Mouse (Mus musculus) stomach, postnatal 0 days (tissue): Measurements from ENCODE around the gene Cpne1.

Experiments
- CTCF ChIP-seq: IDR thresholded peaks from 2 replicates; pipeline ENCODE4 v1.5.1; 2016; ENCODE audit warnings: antibody characterized with exemption, low read depth, mild to moderate bottlenecking, moderate library complexity
- EP300 ChIP-seq: optimal IDR thresholded peaks from 2 replicates; pipeline ENCODE3; 2016; ENCODE audit warnings: antibody characterized with exemption

- TF ChIP-seq CTCF (no peak), EP300 (no peak)
Observed at GRCm38 (mm10) chr2:156087391-156088110, 24.2 kb downstream of the Cpne1 start.
